Mouse (Mus musculus) kidney, embryonic 16.5 days (tissue): ENCODE data around the gene Fndc3b. TPM values are rescaled to one million over a fixed set of nuclear protein-coding genes. Genes with fewer than 3 reads are reported as not detected.

Source experiments
- ATAC-seq: fragments of 200-750 bp; cut with Nextera tagmentation; 2 replicates; pipeline ENCODE4 v1.8.0; 2017; ENCODE audit warnings: moderate TSS enrichment; ENCODE audit not compliant: low FRiP score, low TSS enrichment
- H3K27ac ChIP-seq: fragments of 300-500 bp; sonication (generic); 2 replicates; pipeline ENCODE4 v1.5.1; 2014; ENCODE audit warnings: low read length
- H3K27me3 ChIP-seq: fragments of 300-500 bp; sonication (generic); 2 replicates; pipeline ENCODE4 v1.6.1; 2014; ENCODE audit warnings: low read length, control low read depth, mixed read lengths; ENCODE audit not compliant: insufficient read depth
- H3K36me3 ChIP-seq: fragments of 300-500 bp; sonication (generic); 2 replicates; pipeline ENCODE4 v1.6.1; 2014; ENCODE audit warnings: low read length, control low read depth, mixed read lengths; ENCODE audit not compliant: insufficient read depth
- H3K4me1 ChIP-seq: fragments of 300-500 bp; sonication (generic); 2 replicates; pipeline ENCODE4 v1.6.1; 2014; ENCODE audit warnings: low read length, control low read depth, mixed read lengths; ENCODE audit not compliant: insufficient read depth
- H3K4me2 ChIP-seq: fragments of 300-500 bp; sonication (generic); replicated peaks from 2 replicates; pipeline ENCODE4 v1.6.1; 2014; ENCODE audit warnings: low read depth, low read length
- H3K4me3 ChIP-seq: fragments of 300-500 bp; sonication (generic); 2 replicates; pipeline ENCODE4 v1.5.1; 2014; ENCODE audit warnings: mild to moderate bottlenecking, low read length
- H3K9ac ChIP-seq: fragments of 300-500 bp; sonication (generic); replicated peaks from 2 replicates; pipeline ENCODE4 v1.6.1; 2014; ENCODE audit warnings: low read length
- H3K9me3 ChIP-seq: fragments of 300-500 bp; sonication (generic); 2 replicates; pipeline ENCODE4 v1.6.1; 2016; ENCODE audit warnings: low read length, control low read depth
- WGBS: fragments of 180-500 bp; shearing (Covaris S2); extraction: QIAGEN DNeasy Blood & Tissue Kit; methylation state at CpG from one replicate; pipeline ENCODE4 v1.1.7; 2014; 5-methylcytosine and 5-hydroxymethylcytosine counted together
- polyA plus RNA-seq: library from polyadenylated mRNA; unstranded; fragments of >200 nt; fragmentation: Nextera tagmentation; extraction: Ambion mirVana; gene quantifications from 2 replicates; pipeline ENCODE4 v1.2.1, GENCODE M21; 2015

Fndc3b gene
- polyA plus RNA-seq, 1 experiment from 2014 or later = 30.4 TPM

- ATAC-seq = no peak
- Histone ChIP-seq H3K9me3 (no peaks in the 10 kb centered on the region; the same call in 1 of the 2 replicates), H3K9ac (no peak overlapping the region), H3K27me3 (no peaks in the 10 kb centered on the region), H3K27ac (no peak overlapping the region), H3K4me1 (0 out of 2 replicates have a peak, but pooled peaks cover 10% of the 10 kb centered on the region), H3K36me3 (peaks cover 27% of the 10 kb centered on the region), H3K4me2 (no peak overlapping the region), H3K4me3 (no peak overlapping the region)
- 88% methylated on average over 7 of the region's 7 CpGs for WGBS
These were observed 235.2 kb downstream of the Fndc3b start for GRCm38 (mm10) chr3:27475899-27476298.

GRCm38 (mm10) chr3:27473801-27474599 lies 237.1 kb downstream of the Fndc3b start:
- no peak overlapping the region for H3K9ac ChIP-seq
- H3K9me3 ChIP-seq = no peaks in the 10 kb centered on the region; the same call in 1 of the 2 replicates
- 0 out of 2 replicates have a peak, but pooled peaks cover 10% of the 10 kb centered on the region for H3K4me1 ChIP-seq
- no peaks in the 10 kb centered on the region for H3K27me3 ChIP-seq
- peaks cover 36% of the 10 kb centered on the region for H3K36me3 ChIP-seq
- no peak overlapping the region for H3K4me2 ChIP-seq
- 74% methylated on average over 14 of the region's 14 CpGs for WGBS
- peak overlapping the region; percentile 41 for H3K27ac ChIP-seq
- peak; percentile 74 for ATAC-seq
- H3K4me3 ChIP-seq = no peak overlapping the region

GRCm38 (mm10) chr3:27472846-27473245 lies 238.3 kb downstream of the Fndc3b start:
- 0 out of 2 replicates have a peak, but pooled peaks cover 10% of the 10 kb centered on the region for H3K4me1 ChIP-seq
- H3K4me3 ChIP-seq = no peak overlapping the region
- no peaks in the 10 kb centered on the region; the same call in 1 of the 2 replicates for H3K9me3 ChIP-seq
- no peak for ATAC-seq
- H3K4me2 ChIP-seq = no peak overlapping the region
- WGBS = 80% methylated on average over 3 of the region's 3 CpGs
- H3K27ac ChIP-seq = no peak overlapping the region
- H3K36me3 ChIP-seq = peaks cover 38% of the 10 kb centered on the region
- H3K9ac ChIP-seq = no peak overlapping the region
- H3K27me3 ChIP-seq = no peaks in the 10 kb centered on the region

GRCm38 (mm10) chr3:27470781-27471180 lies 240.3 kb downstream of the Fndc3b start:
- H3K36me3 ChIP-seq = peaks cover 51% of the 10 kb centered on the region

GRCm38 (mm10) chr3:27469971-27470370 lies 241.1 kb downstream of the Fndc3b start:
- H3K27ac ChIP-seq = no peak overlapping the region
- H3K4me3 ChIP-seq = no peak overlapping the region
- WGBS = 93% methylated on average over 8 of the region's 8 CpGs
- H3K4me1 ChIP-seq = 0 out of 2 replicates have a peak, but pooled peaks cover 10% of the 10 kb centered on the region
- H3K9me3 ChIP-seq = no peaks in the 10 kb centered on the region; the same call in 1 of the 2 replicates
- H3K27me3 ChIP-seq = no peaks in the 10 kb centered on the region
- ATAC-seq = no peak
- H3K9ac ChIP-seq = no peak overlapping the region
- H3K36me3 ChIP-seq = peaks cover 54% of the 10 kb centered on the region
- H3K4me2 ChIP-seq = no peak overlapping the region

More at GRCm38 (mm10) chr3:27470781-27471180, 240.3 kb downstream of the Fndc3b start:
- Histone ChIP-seq H3K4me1 (0 out of 2 replicates have a peak, but pooled peaks cover 10% of the 10 kb centered on the region), H3K27ac (no peak overlapping the region), H3K9me3 (no peaks in the 10 kb centered on the region; the same call in 1 of the 2 replicates), H3K4me3 (no peak overlapping the region), H3K27me3 (no peaks in the 10 kb centered on the region), H3K9ac (no peak overlapping the region), H3K4me2 (no peak overlapping the region)
- WGBS = 83% methylated on average over 8 of the region's 8 CpGs
- no peak for ATAC-seq

- Histone ChIP-seq H3K4me1 (0 out of 2 replicates have a peak, but pooled peaks cover 5% of the 10 kb centered on the region), H3K27me3 (no peaks in the 10 kb centered on the region), H3K36me3 (peaks cover 58% of the 10 kb centered on the region), H3K9me3 (no peaks in the 10 kb centered on the region), H3K4me3 (no peak overlapping the region), H3K9ac (no peak overlapping the region), H3K27ac (no peak overlapping the region), H3K4me2 (no peak overlapping the region)
- no peak for ATAC-seq
- 72% methylated on average over 11 of the region's 11 CpGs for WGBS
These were observed 243.5 kb downstream of the Fndc3b start for GRCm38 (mm10) chr3:27467505-27468020.

GRCm38 (mm10) chr3:27466297-27466901 lies 244.7 kb downstream of the Fndc3b start:
- H3K27me3 ChIP-seq = no peaks in the 10 kb centered on the region
- H3K4me1 ChIP-seq = no peaks in the 10 kb centered on the region
- no peak for ATAC-seq
- 77% methylated on average over 7 of the region's 7 CpGs for WGBS
- H3K4me3 ChIP-seq = no peak overlapping the region
- no peak overlapping the region for H3K27ac ChIP-seq
- peaks cover 70% of the 10 kb centered on the region for H3K36me3 ChIP-seq
- no peaks in the 10 kb centered on the region for H3K9me3 ChIP-seq
- no peak overlapping the region for H3K4me2 ChIP-seq
- H3K9ac ChIP-seq = no peak overlapping the region

- Histone ChIP-seq H3K4me1 (no peaks in the 10 kb centered on the region), H3K9me3 (no peaks in the 10 kb centered on the region), H3K4me2 (no peak overlapping the region), H3K27me3 (no peaks in the 10 kb centered on the region), H3K9ac (no peak overlapping the region), H3K36me3 (peaks cover 76% of the 10 kb centered on the region), H3K4me3 (no peak overlapping the region), H3K27ac (no peak overlapping the region)
- 96% methylated on average over 7 of the region's 7 CpGs for WGBS
- ATAC-seq = no peak
These were observed 247.7 kb downstream of the Fndc3b start for GRCm38 (mm10) chr3:27463373-27463772.

- 81% methylated on average over 15 of the region's 15 CpGs for WGBS
- H3K27me3 ChIP-seq = no peaks in the 10 kb centered on the region
These were observed 248.2 kb downstream of the Fndc3b start for GRCm38 (mm10) chr3:27462934-27463333.

More at GRCm38 (mm10) chr3:27462934-27463333, 248.2 kb downstream of the Fndc3b start:
- H3K27ac ChIP-seq = no peak overlapping the region
- H3K4me3 ChIP-seq = no peak overlapping the region
- no peak overlapping the region for H3K9ac ChIP-seq
- no peak overlapping the region for H3K4me2 ChIP-seq
- ATAC-seq = no peak
- peaks cover 78% of the 10 kb centered on the region for H3K36me3 ChIP-seq
- H3K4me1 ChIP-seq = no peaks in the 10 kb centered on the region
- H3K9me3 ChIP-seq = no peaks in the 10 kb centered on the region
